In the genomic region with DNA sequence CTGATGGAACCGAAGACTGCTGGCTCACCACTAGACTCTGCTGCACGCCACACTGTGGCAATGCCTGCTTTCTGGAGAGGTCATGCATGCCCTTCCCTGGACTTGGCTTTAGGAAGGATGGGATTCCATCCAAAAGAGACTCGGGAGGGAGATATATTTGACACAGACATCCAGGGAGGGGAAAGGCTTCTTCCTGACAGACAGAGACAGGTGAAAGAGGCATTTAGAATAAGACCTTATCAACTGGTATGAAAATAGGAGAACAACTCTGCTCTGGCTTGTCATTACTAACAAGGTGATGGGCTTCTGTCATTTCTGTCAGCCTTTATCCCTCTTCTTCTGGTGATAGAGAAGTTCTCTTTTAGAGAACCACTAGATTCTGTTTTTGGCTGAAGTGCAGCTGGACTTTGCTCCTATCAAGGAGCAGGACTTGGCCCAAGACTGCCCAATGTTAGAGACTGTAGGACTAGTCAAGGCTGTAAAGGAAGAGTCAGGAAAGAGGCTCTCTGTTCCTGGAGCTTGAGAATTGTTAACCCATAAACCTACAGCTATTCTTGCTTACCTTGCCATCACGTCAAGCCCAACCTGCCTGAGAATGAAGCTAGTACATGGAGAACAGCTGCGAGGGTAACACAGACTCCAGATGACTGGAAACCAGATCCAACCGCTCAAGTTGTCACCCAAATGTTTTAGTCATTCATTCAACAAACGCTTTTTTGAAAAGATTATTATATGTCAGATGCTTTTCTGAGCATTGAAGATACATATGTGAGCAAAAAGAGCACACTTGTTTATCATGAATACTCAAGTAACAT, we compare ENCODE assay signal across 20 mouse cellular contexts. TPM values are rescaled to one million over a fixed set of nuclear protein-coding genes. Genes with fewer than 3 reads are reported as not detected.
DNase-seq lines count a peak whose midpoint lies in the region; ATAC-seq and TF ChIP-seq lines count a peak whose summit lies in the region.
"Had no signal": no experiment of that assay in that cellular context is flagged by ENCODE, and none has a peak within 500 bp of the region (broad histone marks: within the 10 kb centered on the region; RNA-seq: fewer than 3 reads in every experiment).

No protein-coding gene starts in this region.

- 79% methylated on average over 7 of the region's 7 CpGs for WGBS in limb, embryonic 14.5 days
- 89% methylated on average over 7 of the region's 7 CpGs for WGBS in limb, embryonic 10.5 days

- no peak overlapping the region for H3K4me3 ChIP-seq in limb, embryonic 14.5 days (replicated peaks; ENCODE audit: low read length)
- no peak overlapping the region for H3K4me3 ChIP-seq in limb, embryonic 10.5 days
- H3K4me3 ChIP-seq: embryonic facial prominence, embryonic 10.5 days; forebrain, embryonic 13.5 days; heart, adult 2 months; heart, embryonic 15.5 days; hindbrain, embryonic 13.5 days had no signal

- no peaks in the 10 kb centered on the region for H3K36me3 ChIP-seq in limb, embryonic 14.5 days (ENCODE audit: control insufficient read depth, insufficient read depth, low read length)
- peaks cover 4% of the 10 kb centered on the region; the same call in 1 of the 2 replicates for H3K36me3 ChIP-seq in limb, embryonic 10.5 days
- H3K36me3 ChIP-seq: embryonic facial prominence, embryonic 10.5 days; heart, embryonic 15.5 days; hindbrain, embryonic 13.5 days had no signal

- H3K9ac ChIP-seq in limb, embryonic 14.5 days (ENCODE audit: low read depth, low read length, severe bottlenecking) = peak overlapping the region; percentile 18; the same call in 1 of the 2 replicates
- H3K9ac ChIP-seq: forebrain, embryonic 13.5 days; forebrain, postnatal 0 days; heart, embryonic 15.5 days; hindbrain, embryonic 13.5 days had no signal

- no peak for ATAC-seq in limb, embryonic 14.5 days (ENCODE audit: low FRiP score, low read depth)
- ATAC-seq: activated CD4-positive, CD25-positive, alpha-beta regulatory T cell, adult 4 months; forebrain, embryonic 13.5 days; forebrain, postnatal 0 days; Patski had no signal

- H3K27ac ChIP-seq in limb, embryonic 14.5 days (replicated peaks; ENCODE audit: low read depth, low read length) = no peak overlapping the region
- no peak overlapping the region for H3K27ac ChIP-seq in limb, embryonic 10.5 days
- H3K27ac ChIP-seq: embryonic facial prominence, embryonic 10.5 days; forebrain, embryonic 13.5 days; heart, adult 2 months; heart, embryonic 15.5 days; hindbrain, embryonic 13.5 days had no signal

- TF ChIP-seq POLR2A in limb, embryonic 14.5 days (IDR thresholded peaks at IDR 0.05; ENCODE audit: borderline replicate concordance, extremely low read depth, insufficient read depth, insufficient read length) = no peak

- DNase-seq in gastrocnemius, adult 18-20 months (ENCODE audit: low spot score) = peak; percentile 50
- DNase-seq in gastrocnemius, postnatal 4 days (ENCODE audit: low spot score in 2 of 2) = no peak
- peak; percentile 71 for DNase-seq in kidney, adult 9 months
- DNase-seq in kidney, postnatal 4 days = no peak
- no peak for DNase-seq in limb, embryonic 14.5 days (ENCODE audit: low spot score)
- DNase-seq in limb, embryonic 10.5 days (ENCODE audit: low spot score) = no peak
- DNase-seq in left cerebral cortex, adult 9 months (ENCODE audit: low spot score in 2 of 2) = no peak
- DNase-seq: adrenal gland, postnatal 14 days; cerebellum, adult 18-20 months; cerebellum, adult 9-11 months; forebrain, postnatal 0 days; heart, adult 2 months; heart, postnatal 14 days had no signal

- H3K4me1 ChIP-seq in limb, embryonic 14.5 days (ENCODE audit: control insufficient read depth, insufficient read depth, low read length) = peaks cover 8% of the 10 kb centered on the region; the same call in 1 of the 2 replicates
- peaks cover 27% of the 10 kb centered on the region for H3K4me1 ChIP-seq in limb, embryonic 10.5 days

- H3K4me2 ChIP-seq in limb, embryonic 14.5 days (replicated peaks; ENCODE audit: low read depth, low read length, severe bottlenecking) = no peak overlapping the region
- H3K4me2 ChIP-seq: forebrain, embryonic 13.5 days; heart, embryonic 11.5 days; heart, embryonic 15.5 days; hindbrain, embryonic 13.5 days had no signal

- no peaks in the 10 kb centered on the region for H3K27me3 ChIP-seq in limb, embryonic 14.5 days (ENCODE audit: control insufficient read depth, insufficient read depth, low read length)
- no peaks in the 10 kb centered on the region for H3K27me3 ChIP-seq in limb, embryonic 10.5 days (ENCODE audit: low read depth, poor library complexity, severe bottlenecking)
- H3K27me3 ChIP-seq: heart, embryonic 15.5 days; Patski had no signal

- no peaks in the 10 kb centered on the region for H3K9me3 ChIP-seq in limb, embryonic 14.5 days (ENCODE audit: control insufficient read depth, low read length)
- H3K9me3 ChIP-seq in limb, embryonic 10.5 days (replicated peaks) = no peaks in the 10 kb centered on the region
- H3K9me3 ChIP-seq: embryonic facial prominence, embryonic 10.5 days; forebrain, embryonic 13.5 days; heart, embryonic 15.5 days; hindbrain, embryonic 13.5 days had no signal

RNA-seq across cellular contexts. Expression of gene Fmnl3, which starts 1.5 kb away (rescaled TPM):
- 1 to 10 TPM; 4.2 to 7.7 TPM for total RNA-seq in gastrocnemius, adult 18-20 months (2021)
- total RNA-seq in gastrocnemius, postnatal 4 days (2021) = 10 to 100 TPM; 32.3 to 35.7 TPM
- 55.0 and 65.4 TPM in 2 replicates for polyA plus RNA-seq in limb, embryonic 14.5 days (2012; rRNA removed)
- polyA plus RNA-seq in limb, embryonic 14.5 days (2014; fragmentation: Nextera tagmentation; extraction: Ambion mirVana) = 19.8 and 26.8 TPM in 2 replicates
- 30.4 and 42.2 TPM in 2 replicates for polyA plus RNA-seq in limb, embryonic 10.5 days (2016; fragmentation: Nextera tagmentation; extraction: Ambion mirVana)

RNA-seq across cellular contexts. Expression of gene Tmbim6, which starts 20.9 kb away (rescaled TPM):
- total RNA-seq in gastrocnemius, adult 18-20 months (2021) = 100 to 1,000 TPM; 197 to 208 TPM
- total RNA-seq in gastrocnemius, postnatal 4 days (2021) = 100 to 1,000 TPM; 205 to 215 TPM
- 216 and 283 TPM in 2 replicates for polyA plus RNA-seq in limb, embryonic 14.5 days (2012; rRNA removed)
- polyA plus RNA-seq in limb, embryonic 14.5 days (2014; fragmentation: Nextera tagmentation; extraction: Ambion mirVana) = 296 and 305 TPM in 2 replicates
- polyA plus RNA-seq in limb, embryonic 10.5 days (2016; fragmentation: Nextera tagmentation; extraction: Ambion mirVana) = 272 and 296 TPM in 2 replicates

Comparison
In these comparisons a context has a peak if more than half of its experiments do, and no peak if none do; other contexts are left out.
1. DNase-seq: peak in gastrocnemius, adult 18-20 months (single experiment) and kidney, adult 9 months (single experiment); none in gastrocnemius, postnatal 4 days (0 of 2), kidney, postnatal 4 days (0 of 2), limb, embryonic 14.5 days (single experiment), limb, embryonic 10.5 days (single experiment) and left cerebral cortex, adult 9 months (0 of 2).